Mouse (Mus musculus): ENCODE data around the gene Rsf1. TPM values are rescaled to one million over a fixed set of nuclear protein-coding genes. Genes with fewer than 3 reads are reported as not detected.

Rsf1 gene
- polyA plus RNA-seq, 1 experiment from 2014 or later = 14.8 TPM

GRCm38 (mm10) chr7:97591336-97591735 is 11.6 kb downstream of the Rsf1 start:
- Histone ChIP-seq H3K4me1 (ENCODE audit: control insufficient read depth in 2 of 2, insufficient read depth in 2 of 2, low read length in 2 of 2) (peaks cover 10 to 25% of the 10 kb centered on the region in 2 experiments), H3K9ac (ENCODE audit: low read length) (no peak overlapping the region), H3K4me3 (ENCODE audit: control insufficient read depth in 1 of 2, insufficient read depth in 1 of 2, low read depth in 1 of 2, low read length in 2 of 2) (no peak overlapping the region), H3K27ac (replicated peaks in 1 of 2; ENCODE audit: control insufficient read depth in 1 of 2, insufficient read depth in 1 of 2, low read depth in 2 of 2, low read length in 2 of 2) (no peak overlapping the region), H3K4me2 (ENCODE audit: low read length) (no peak overlapping the region), H3K9me3 (ENCODE audit: control insufficient read depth, low read length) (no peaks in the 10 kb centered on the region), H3K27me3 (ENCODE audit: control insufficient read depth, insufficient read depth, low read length) (no peaks in the 10 kb centered on the region), H3K36me3 (ENCODE audit: control insufficient read depth, insufficient read depth, low read length) (no peaks in the 10 kb centered on the region)
- ATAC-seq (ENCODE audit: insufficient number of reproducible peaks, insufficient read depth, low FRiP score, low read depth) = no peak
- WGBS = 51% methylated on average over 6 of the region's 6 CpGs

- Histone ChIP-seq H3K27me3 (ENCODE audit: control insufficient read depth, insufficient read depth, low read length) (no peaks in the 10 kb centered on the region), H3K27ac (replicated peaks in 1 of 2; ENCODE audit: control insufficient read depth in 1 of 2, insufficient read depth in 1 of 2, low read depth in 2 of 2, low read length in 2 of 2) (no peak overlapping the region), H3K4me1 (ENCODE audit: control insufficient read depth in 2 of 2, insufficient read depth in 2 of 2, low read length in 2 of 2) (peaks cover 10 to 25% of the 10 kb centered on the region in 2 experiments), H3K9ac (ENCODE audit: low read length) (no peak overlapping the region), H3K36me3 (ENCODE audit: control insufficient read depth, insufficient read depth, low read length) (no peaks in the 10 kb centered on the region), H3K4me3 (ENCODE audit: control insufficient read depth in 1 of 2, insufficient read depth in 1 of 2, low read depth in 1 of 2, low read length in 2 of 2) (no peak overlapping the region), H3K9me3 (ENCODE audit: control insufficient read depth, low read length) (no peaks in the 10 kb centered on the region), H3K4me2 (ENCODE audit: low read length) (no peak overlapping the region)
- ATAC-seq (ENCODE audit: insufficient number of reproducible peaks, insufficient read depth, low FRiP score, low read depth) = no peak
- WGBS = 92% methylated on average over 4 of the region's 4 CpGs
Measured at GRCm38 (mm10) chr7:97592396-97592795, 12.7 kb downstream of the Rsf1 start.

GRCm38 (mm10) chr7:97593535-97593934 is 13.8 kb downstream of the Rsf1 start:
- 82% methylated on average over 2 of the region's 2 CpGs for WGBS
- no peak for ATAC-seq (ENCODE audit: insufficient number of reproducible peaks, insufficient read depth, low FRiP score, low read depth)
- no peak overlapping the region for H3K27ac ChIP-seq (replicated peaks in 1 of 2; ENCODE audit: control insufficient read depth in 1 of 2, insufficient read depth in 1 of 2, low read depth in 2 of 2, low read length in 2 of 2)
- no peak overlapping the region for H3K9ac ChIP-seq (ENCODE audit: low read length)
- H3K4me3 ChIP-seq (ENCODE audit: control insufficient read depth in 1 of 2, insufficient read depth in 1 of 2, low read depth in 1 of 2, low read length in 2 of 2) = no peak overlapping the region
- no peaks in the 10 kb centered on the region for H3K27me3 ChIP-seq (ENCODE audit: control insufficient read depth, insufficient read depth, low read length)
- peaks cover 10 to 25% of the 10 kb centered on the region in 2 experiments for H3K4me1 ChIP-seq (ENCODE audit: control insufficient read depth in 2 of 2, insufficient read depth in 2 of 2, low read length in 2 of 2)
- no peaks in the 10 kb centered on the region for H3K9me3 ChIP-seq (ENCODE audit: control insufficient read depth, low read length)
- H3K4me2 ChIP-seq (ENCODE audit: low read length) = no peak overlapping the region
- H3K36me3 ChIP-seq (ENCODE audit: control insufficient read depth, insufficient read depth, low read length) = no peaks in the 10 kb centered on the region

- Histone ChIP-seq H3K4me3 (ENCODE audit: control insufficient read depth in 1 of 2, insufficient read depth in 1 of 2, low read depth in 1 of 2, low read length in 2 of 2) (no peak overlapping the region), H3K4me1 (ENCODE audit: control insufficient read depth in 2 of 2, insufficient read depth in 2 of 2, low read length in 2 of 2) (peaks cover 0 to under 1% of the 10 kb centered on the region in 2 experiments; a peak in 2 of 4 replicates), H3K9me3 (ENCODE audit: control insufficient read depth, low read length) (no peaks in the 10 kb centered on the region), H3K36me3 (ENCODE audit: control insufficient read depth, insufficient read depth, low read length) (no peaks in the 10 kb centered on the region), H3K27me3 (ENCODE audit: control insufficient read depth, insufficient read depth, low read length) (no peaks in the 10 kb centered on the region), H3K27ac (replicated peaks in 1 of 2; ENCODE audit: control insufficient read depth in 1 of 2, insufficient read depth in 1 of 2, low read depth in 2 of 2, low read length in 2 of 2) (no peak overlapping the region), H3K9ac (ENCODE audit: low read length) (no peak overlapping the region), H3K4me2 (ENCODE audit: low read length) (no peak overlapping the region)
- ATAC-seq (ENCODE audit: insufficient number of reproducible peaks, insufficient read depth, low FRiP score, low read depth) = no peak
- 81% methylated on average over 2 of the region's 2 CpGs for WGBS
Measured at GRCm38 (mm10) chr7:97598548-97598947, 18.9 kb downstream of the Rsf1 start.

- no peak for ATAC-seq (ENCODE audit: insufficient number of reproducible peaks, insufficient read depth, low FRiP score, low read depth)
- H3K36me3 ChIP-seq (ENCODE audit: control insufficient read depth, insufficient read depth, low read length) = peaks cover 14% of the 10 kb centered on the region
- WGBS = 96% methylated on average over 5 of the region's 5 CpGs
Measured at GRCm38 (mm10) chr7:97621346-97621745, 41.7 kb downstream of the Rsf1 start.

GRCm38 (mm10) chr7:97622676-97623075 is 43.0 kb downstream of the Rsf1 start:
- Histone ChIP-seq H3K4me2 (ENCODE audit: low read length) (no peak overlapping the region), H3K36me3 (ENCODE audit: control insufficient read depth, insufficient read depth, low read length) (peaks cover 8% of the 10 kb centered on the region), H3K27me3 (ENCODE audit: control insufficient read depth, insufficient read depth, low read length) (no peaks in the 10 kb centered on the region), H3K9ac (ENCODE audit: low read length) (no peak overlapping the region), H3K27ac (replicated peaks in 1 of 2; ENCODE audit: control insufficient read depth in 1 of 2, insufficient read depth in 1 of 2, low read depth in 2 of 2, low read length in 2 of 2) (no peak overlapping the region), H3K4me1 (ENCODE audit: control insufficient read depth in 2 of 2, insufficient read depth in 2 of 2, low read length in 2 of 2) (0 out of 4 replicates have a peak, but pooled peaks cover 0 to 4% of the 10 kb centered on the region in 2 experiments), H3K4me3 (ENCODE audit: control insufficient read depth in 1 of 2, insufficient read depth in 1 of 2, low read depth in 1 of 2, low read length in 2 of 2) (no peak overlapping the region), H3K9me3 (ENCODE audit: control insufficient read depth, low read length) (no peaks in the 10 kb centered on the region)
- WGBS = 90% methylated on average over 1 of the region's 1 CpGs
- ATAC-seq (ENCODE audit: insufficient number of reproducible peaks, insufficient read depth, low FRiP score, low read depth) = no peak

More at GRCm38 (mm10) chr7:97621346-97621745, 41.7 kb downstream of the Rsf1 start:
- Histone ChIP-seq H3K4me2 (ENCODE audit: low read length) (no peak overlapping the region), H3K4me3 (ENCODE audit: control insufficient read depth in 1 of 2, insufficient read depth in 1 of 2, low read depth in 1 of 2, low read length in 2 of 2) (no peak overlapping the region), H3K9me3 (ENCODE audit: control insufficient read depth, low read length) (no peaks in the 10 kb centered on the region), H3K27me3 (ENCODE audit: control insufficient read depth, insufficient read depth, low read length) (no peaks in the 10 kb centered on the region), H3K9ac (ENCODE audit: low read length) (no peak overlapping the region), H3K4me1 (ENCODE audit: control insufficient read depth in 2 of 2, insufficient read depth in 2 of 2, low read length in 2 of 2) (no peaks in the 10 kb centered on the region), H3K27ac (replicated peaks in 1 of 2; ENCODE audit: control insufficient read depth in 1 of 2, insufficient read depth in 1 of 2, low read depth in 2 of 2, low read length in 2 of 2) (no peak overlapping the region)

- Histone ChIP-seq H3K27ac (replicated peaks in 1 of 2; ENCODE audit: control insufficient read depth in 1 of 2, insufficient read depth in 1 of 2, low read depth in 2 of 2, low read length in 2 of 2) (no peak overlapping the region), H3K4me2 (ENCODE audit: low read length) (no peak overlapping the region), H3K36me3 (ENCODE audit: control insufficient read depth, insufficient read depth, low read length) (peaks cover 1% of the 10 kb centered on the region), H3K4me3 (ENCODE audit: control insufficient read depth in 1 of 2, insufficient read depth in 1 of 2, low read depth in 1 of 2, low read length in 2 of 2) (no peak overlapping the region), H3K27me3 (ENCODE audit: control insufficient read depth, insufficient read depth, low read length) (no peaks in the 10 kb centered on the region), H3K9me3 (ENCODE audit: control insufficient read depth, low read length) (no peaks in the 10 kb centered on the region), H3K4me1 (ENCODE audit: control insufficient read depth in 2 of 2, insufficient read depth in 2 of 2, low read length in 2 of 2) (0 out of 4 replicates have a peak, but pooled peaks cover 0 to 5% of the 10 kb centered on the region in 2 experiments), H3K9ac (ENCODE audit: low read length) (no peak overlapping the region)
- ATAC-seq (ENCODE audit: insufficient number of reproducible peaks, insufficient read depth, low FRiP score, low read depth) = no peak
Measured at GRCm38 (mm10) chr7:97623402-97623801, 43.7 kb downstream of the Rsf1 start.

- Histone ChIP-seq H3K4me3 (ENCODE audit: control insufficient read depth in 1 of 2, insufficient read depth in 1 of 2, low read depth in 1 of 2, low read length in 2 of 2) (no peak overlapping the region), H3K36me3 (ENCODE audit: control insufficient read depth, insufficient read depth, low read length) (no peaks in the 10 kb centered on the region), H3K4me2 (ENCODE audit: low read length) (no peak overlapping the region; the same call in 1 of the 2 replicates), H3K27ac (replicated peaks in 1 of 2; ENCODE audit: control insufficient read depth in 1 of 2, insufficient read depth in 1 of 2, low read depth in 2 of 2, low read length in 2 of 2) (0 out of 4 replicates have a peak overlapping the region, but pooled peaks of 1 of the 2 experiments have one; percentile 6), H3K4me1 (ENCODE audit: control insufficient read depth in 2 of 2, insufficient read depth in 2 of 2, low read length in 2 of 2) (peaks cover 0 to 16% of the 10 kb centered on the region in 2 experiments; a peak in 2 of 4 replicates), H3K9me3 (ENCODE audit: control insufficient read depth, low read length) (no peaks in the 10 kb centered on the region), H3K9ac (ENCODE audit: low read length) (no peak overlapping the region), H3K27me3 (ENCODE audit: control insufficient read depth, insufficient read depth, low read length) (no peaks in the 10 kb centered on the region)
- 8% methylated on average over 2 of the region's 2 CpGs for WGBS
- no peak for ATAC-seq (ENCODE audit: insufficient number of reproducible peaks, insufficient read depth, low FRiP score, low read depth)
Measured at GRCm38 (mm10) chr7:97629351-97629750, 49.7 kb downstream of the Rsf1 start.
